Mouse (Mus musculus) splenic B cell, adult 2 months (primary cell): ENCODE results near the gene Man2a1.

ENCODE experiments used
- DNase-seq: peaks from one replicate; pipeline ENCODE4 v3.0.0-alpha.2; 2011; ENCODE audit warnings: low read depth, low spot score
- H3K27me3 ChIP-seq: 2 replicates; pipeline ENCODE4 v1.6.1; 2012; ENCODE audit warnings: mild to moderate bottlenecking, low read length, moderate library complexity, mixed read lengths; ENCODE audit not compliant: control insufficient read depth, poor library complexity, insufficient read depth, severe bottlenecking
- H3K36me3 ChIP-seq: 2 replicates; pipeline ENCODE4 v1.6.1; 2012; ENCODE audit warnings: mild to moderate bottlenecking, low read length, moderate library complexity, mixed read lengths; ENCODE audit not compliant: control insufficient read depth, poor library complexity, insufficient read depth, severe bottlenecking

Man2a1 gene

DNA sequence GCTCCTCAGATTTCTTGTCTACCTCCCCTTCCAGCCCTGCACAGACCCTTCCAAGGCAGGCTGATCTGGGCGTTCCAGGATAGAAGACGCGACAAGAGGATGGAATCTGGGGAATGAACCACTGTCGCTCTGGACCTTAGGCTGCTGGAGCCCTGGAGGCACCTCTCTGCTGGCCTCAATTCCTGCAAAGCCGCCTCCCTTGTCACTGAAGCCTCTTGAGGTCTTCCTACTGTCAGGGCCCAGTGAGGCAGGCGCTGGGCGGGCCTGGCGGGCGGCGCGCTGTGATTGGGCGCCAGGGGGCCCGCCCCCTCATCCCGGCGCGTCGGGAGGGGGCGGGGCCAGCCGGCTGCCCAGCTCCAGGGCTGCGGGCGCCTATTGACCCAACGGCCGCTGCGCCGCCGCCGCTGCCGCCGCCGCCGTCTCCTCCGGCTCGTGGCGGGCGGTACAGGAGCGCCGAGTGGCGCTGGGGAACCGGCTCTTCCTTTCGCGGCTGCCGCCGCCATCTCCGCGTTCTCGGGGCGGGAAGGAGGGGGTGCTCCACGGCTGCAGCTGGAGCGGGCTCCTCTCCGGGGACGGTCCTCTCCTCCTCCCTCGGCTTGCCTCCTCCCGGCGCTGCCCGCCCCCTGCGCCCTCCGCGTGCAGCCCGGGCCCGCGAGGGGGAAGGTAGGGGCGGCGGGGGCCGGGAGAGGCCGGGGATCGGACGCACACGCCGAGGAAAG lies at the start of gene Man2a1:
Gene Man2a1, plus strand, starts transcription at position 365 of the 719 bp plus-strand sequence.
- peak; percentile 88 for DNase-seq

DNA sequence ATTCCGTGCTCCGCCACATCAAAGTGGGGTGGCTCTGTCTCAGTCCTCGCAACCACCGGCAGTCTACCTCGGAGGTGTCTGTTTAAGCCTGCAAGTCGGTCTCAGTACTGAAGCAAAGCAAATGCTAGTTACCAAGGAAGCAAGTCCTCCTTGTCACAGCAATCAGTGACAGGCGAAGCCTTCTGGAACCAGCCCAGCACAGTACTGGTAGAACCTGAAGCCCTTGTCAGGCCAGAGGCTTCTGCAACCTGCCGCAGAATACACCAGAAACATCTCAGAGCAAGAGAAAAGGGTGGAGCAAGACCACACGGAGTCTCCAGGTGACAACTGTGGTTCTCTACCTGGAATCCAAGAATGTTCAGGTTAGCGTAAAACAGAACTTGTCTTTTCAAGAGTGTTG lies 47.2 kb upstream of the Man2a1 start:
- H3K36me3 ChIP-seq, result no peaks in the 10 kb centered on the region
- H3K27me3 ChIP-seq, result no peaks in the 10 kb centered on the region
- DNase-seq, result no peak

More for the DNA sequence above, at the start of gene Man2a1:
- Histone ChIP-seq H3K27me3 (no peaks in the 10 kb centered on the region), H3K36me3 (no peaks in the 10 kb centered on the region)

DNA sequence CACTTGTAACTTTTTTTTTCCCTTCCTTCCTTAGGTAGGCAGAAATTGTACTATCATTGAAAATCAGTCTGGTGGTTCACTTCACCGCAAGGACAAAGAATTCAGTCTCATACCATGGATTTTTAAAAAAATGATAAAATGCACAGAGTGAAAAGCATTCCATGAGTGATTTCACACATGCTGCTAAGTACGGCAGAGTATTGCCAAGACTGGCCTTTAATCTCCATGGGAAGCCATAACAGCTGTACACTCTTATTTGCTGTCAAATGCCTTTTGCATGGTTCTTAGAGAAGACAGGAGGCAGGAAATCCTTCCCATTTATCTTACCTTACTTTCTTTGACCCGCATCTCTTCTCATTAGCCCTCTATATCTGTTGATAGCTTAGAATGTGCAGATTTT lies 45.6 kb upstream of the Man2a1 start:
- DNase-seq, result no peak
- Histone ChIP-seq H3K27me3 (no peaks in the 10 kb centered on the region), H3K36me3 (no peaks in the 10 kb centered on the region)

DNA sequence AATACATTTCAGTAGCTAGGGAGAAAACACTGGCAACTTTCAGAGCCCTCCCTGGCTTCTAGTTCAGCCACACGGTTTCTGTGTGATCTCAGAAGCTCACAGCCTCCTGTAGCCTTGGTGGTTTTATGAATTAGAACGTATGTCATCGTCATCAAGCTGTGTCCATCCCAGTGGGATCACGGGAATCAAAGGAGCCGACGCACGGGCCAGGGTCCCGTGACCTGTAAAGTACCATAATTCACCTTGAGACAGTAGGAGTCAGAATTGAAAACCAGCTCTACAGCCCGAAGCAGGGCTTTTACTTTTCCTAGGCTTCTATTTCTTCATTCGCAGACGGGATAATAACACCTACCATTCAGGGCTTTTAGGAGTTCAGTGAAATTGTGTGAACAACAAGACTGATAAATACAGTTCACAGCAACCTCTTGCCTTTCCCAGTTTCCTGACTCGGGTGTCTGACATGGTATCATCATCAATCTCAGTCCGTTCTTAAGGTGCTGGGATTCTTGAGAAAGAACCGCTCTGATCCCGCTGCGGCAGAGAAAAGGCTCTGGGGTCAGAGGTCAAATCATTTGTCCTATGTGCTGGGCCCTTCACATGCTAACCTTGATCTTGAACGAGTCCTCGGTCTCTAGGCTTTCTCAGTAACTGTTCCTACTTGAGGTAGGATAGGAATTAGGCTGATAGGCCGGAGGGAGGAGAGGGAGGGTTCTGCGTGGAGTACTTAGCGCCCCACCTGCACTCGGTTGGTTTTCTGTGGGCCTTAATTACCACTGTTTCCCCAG lies 43.7 kb upstream of the Man2a1 start:
- DNase-seq, result no peak
- Histone ChIP-seq H3K27me3 (no peaks in the 10 kb centered on the region), H3K36me3 (no peaks in the 10 kb centered on the region)

DNA sequence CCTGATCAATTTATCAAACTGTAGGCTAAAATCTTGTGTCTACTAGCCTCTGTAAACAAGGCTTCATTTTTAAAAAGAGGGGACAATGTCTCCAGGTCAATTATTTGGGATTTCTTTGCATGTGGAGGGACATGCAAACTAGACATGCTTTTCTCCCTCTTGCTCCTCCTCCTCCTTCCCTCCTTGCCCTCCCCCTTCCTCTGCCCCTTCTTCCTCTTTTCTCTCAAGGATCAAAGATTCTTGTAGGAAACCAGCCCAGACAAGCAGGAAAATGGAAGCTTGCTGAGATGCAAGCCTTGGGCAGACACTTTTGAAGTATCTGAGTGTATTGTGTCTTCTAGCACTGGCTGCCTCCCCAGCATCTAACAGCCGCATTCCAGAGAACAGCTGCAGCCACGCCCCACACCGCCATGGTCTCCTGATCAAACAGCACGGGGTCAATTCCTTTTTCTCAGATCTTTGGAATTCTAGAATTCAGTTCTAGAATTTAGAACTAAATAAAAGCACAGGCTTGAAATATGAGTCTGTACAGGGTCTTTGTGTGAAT lies 41.5 kb upstream of the Man2a1 start:
- Histone ChIP-seq H3K27me3 (no peaks in the 10 kb centered on the region), H3K36me3 (no peaks in the 10 kb centered on the region)
- no peak for DNase-seq

DNA sequence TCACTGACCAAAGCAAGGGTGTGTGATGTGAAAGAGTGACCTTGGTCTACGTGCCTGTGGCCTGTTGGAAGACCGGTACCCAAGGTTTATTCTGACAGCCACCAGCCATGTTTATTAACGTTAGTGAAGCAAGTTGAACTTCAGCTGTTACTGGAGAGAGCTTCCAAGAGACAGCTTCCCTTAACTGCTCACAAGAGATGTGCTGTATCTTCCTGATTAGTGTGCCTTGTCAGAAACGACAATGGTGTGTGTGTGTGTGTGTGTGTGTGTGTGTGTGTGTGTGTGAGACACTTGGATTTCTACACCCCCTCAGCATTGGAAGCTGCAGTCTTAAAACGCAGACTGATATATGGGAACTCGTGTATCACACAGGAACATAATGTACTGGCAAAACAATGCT lies 34.1 kb upstream of the Man2a1 start:
- H3K27me3 ChIP-seq, result no peaks in the 10 kb centered on the region
- no peak for DNase-seq
- no peaks in the 10 kb centered on the region for H3K36me3 ChIP-seq

DNA sequence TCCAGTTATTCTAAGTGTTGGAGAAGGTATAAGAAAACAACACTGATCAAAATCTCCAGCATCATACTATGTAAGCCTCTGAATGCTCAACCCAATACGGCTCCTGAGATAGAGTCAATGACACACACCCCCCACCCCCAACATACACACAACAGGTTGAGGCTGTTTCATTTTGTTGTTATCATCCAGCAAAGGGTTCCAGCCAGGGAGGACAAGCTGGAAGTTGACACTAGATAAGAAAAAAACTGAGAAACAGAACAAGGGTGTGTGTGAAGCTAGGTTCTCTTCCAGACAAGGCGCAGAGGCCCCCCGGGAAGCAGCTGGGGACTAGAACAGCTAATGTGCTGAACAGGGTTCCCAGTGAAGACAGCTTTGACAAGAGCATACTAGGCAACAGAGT lies 33.0 kb upstream of the Man2a1 start:
- no peaks in the 10 kb centered on the region for H3K27me3 ChIP-seq
- no peak for DNase-seq
- no peaks in the 10 kb centered on the region for H3K36me3 ChIP-seq

DNA sequence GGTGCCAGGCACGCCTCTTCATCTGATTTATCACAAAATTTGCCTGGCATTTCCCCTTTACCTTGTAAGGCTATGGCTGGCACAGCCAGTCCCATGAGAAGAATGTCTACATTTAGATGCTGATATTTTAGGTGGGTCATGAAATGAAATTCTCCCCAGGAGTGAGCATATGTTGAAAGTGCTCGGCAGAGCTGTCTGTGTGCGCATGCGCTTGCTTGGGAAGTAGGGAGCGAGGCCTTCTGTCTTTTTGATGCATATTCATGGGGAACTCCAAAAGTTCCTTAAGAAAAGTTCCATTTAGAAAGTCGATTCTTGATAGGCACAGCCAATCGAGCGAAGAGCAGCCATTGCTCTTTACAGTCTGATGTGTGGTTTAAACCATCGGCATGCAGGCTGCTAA lies 26.6 kb upstream of the Man2a1 start:
- H3K36me3 ChIP-seq, result no peaks in the 10 kb centered on the region
- no peak for DNase-seq
- no peaks in the 10 kb centered on the region for H3K27me3 ChIP-seq

DNA sequence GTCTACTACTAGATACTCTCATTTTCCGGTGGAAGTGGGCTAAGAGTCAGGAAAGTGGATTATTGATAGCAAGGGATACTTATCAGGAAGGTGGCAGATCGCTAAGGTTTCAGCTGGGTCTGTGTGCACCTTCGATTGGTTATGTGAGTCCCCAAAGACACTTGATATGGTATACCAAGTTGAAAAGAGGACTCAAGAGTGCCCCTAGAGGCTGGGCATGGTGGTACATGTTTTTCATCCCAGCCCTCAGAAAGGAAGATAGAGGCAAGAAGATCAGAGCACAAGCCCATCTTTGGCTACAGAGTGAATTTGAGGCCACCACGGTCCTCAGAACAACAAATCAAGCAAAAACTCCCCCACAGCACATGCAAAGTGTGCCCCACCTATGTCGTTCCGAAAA lies 25.3 kb upstream of the Man2a1 start:
- Histone ChIP-seq H3K36me3 (no peaks in the 10 kb centered on the region), H3K27me3 (no peaks in the 10 kb centered on the region)
- peak; percentile 65 for DNase-seq

DNA sequence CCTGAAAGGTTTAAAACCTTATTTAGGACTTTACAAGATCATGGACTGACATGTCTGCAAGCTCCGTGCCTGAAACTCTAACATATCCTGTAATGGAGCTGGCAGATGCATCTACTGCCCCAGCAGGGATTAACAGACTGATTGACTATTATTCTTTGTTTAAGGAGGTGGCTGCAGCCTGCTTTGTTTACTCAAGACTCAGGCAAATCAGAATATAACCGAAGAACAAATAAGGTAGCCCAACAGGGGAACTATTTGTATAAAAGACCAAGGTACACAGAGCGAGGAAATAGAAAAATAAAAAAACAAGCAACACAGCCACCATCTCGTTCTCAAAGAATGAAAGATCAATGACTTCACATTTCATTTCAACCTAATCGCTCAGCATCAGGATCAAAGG lies 23.1 kb upstream of the Man2a1 start:
- no peaks in the 10 kb centered on the region for H3K36me3 ChIP-seq

DNA sequence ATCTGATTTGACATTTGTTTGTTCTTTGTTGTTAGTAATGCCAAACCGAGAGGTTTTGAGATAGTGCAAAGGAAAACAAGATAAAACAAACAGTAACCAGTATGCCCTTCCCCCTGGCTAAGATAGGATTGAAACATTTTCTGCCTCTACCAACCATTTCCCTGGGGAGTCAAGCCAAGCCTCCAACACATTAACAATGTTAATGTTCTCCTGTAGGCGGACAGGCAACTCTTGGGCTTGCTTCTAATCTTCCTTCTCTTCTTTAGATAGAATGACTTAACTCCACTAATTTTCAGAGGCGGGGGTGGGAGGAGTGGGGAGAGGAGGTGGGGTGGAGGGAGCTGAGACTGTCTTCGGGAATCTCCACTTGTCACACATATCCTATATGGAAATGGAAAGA lies 22.2 kb upstream of the Man2a1 start:
- DNase-seq, result no peak
- no peaks in the 10 kb centered on the region for H3K36me3 ChIP-seq
- H3K27me3 ChIP-seq, result no peaks in the 10 kb centered on the region

More for the DNA sequence above, 23.1 kb upstream of the Man2a1 start:
- no peaks in the 10 kb centered on the region for H3K27me3 ChIP-seq
- DNase-seq, result no peak

DNA sequence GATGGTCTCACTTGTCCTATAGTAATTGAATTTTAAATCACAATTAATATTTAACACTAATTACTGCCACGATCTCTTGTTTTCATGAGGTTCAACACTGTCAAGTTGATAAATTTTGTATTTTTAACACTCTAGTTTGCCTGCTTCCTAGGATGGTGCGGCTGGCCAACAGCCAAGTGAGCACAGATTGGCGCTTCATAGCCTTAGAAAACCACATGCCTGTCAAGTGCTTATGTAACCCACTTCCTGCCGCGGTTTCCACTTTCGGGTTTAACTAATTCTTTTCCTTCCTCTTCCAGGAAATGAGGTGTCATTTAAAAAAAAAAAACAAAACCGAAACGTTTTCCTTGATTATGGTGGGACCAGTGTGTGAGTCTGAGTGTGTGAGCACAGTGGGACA lies 20.8 kb upstream of the Man2a1 start:
- no peaks in the 10 kb centered on the region for H3K36me3 ChIP-seq
- no peaks in the 10 kb centered on the region for H3K27me3 ChIP-seq
- DNase-seq, result peak; percentile 86

DNA sequence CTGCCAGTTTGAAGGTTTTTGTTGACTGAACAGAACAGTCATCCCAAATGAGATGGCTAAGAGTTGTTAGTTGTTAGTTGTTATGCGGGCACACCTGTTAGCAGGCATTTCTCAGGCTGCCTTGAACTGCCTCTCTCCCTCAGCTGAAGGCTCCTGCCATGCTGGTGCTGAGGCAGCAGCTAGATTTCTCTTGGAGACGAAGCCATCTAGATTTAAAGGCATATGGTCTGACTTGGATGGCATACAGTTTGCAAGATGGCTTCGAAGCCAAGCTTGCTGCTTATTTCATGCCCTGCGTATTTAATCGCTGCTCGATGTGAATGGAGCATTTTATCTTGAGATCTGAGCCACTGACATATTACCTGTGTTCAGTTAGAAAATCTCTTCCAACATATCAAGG lies 19.4 kb upstream of the Man2a1 start:
- H3K36me3 ChIP-seq, result no peaks in the 10 kb centered on the region
- DNase-seq, result no peak
- no peaks in the 10 kb centered on the region for H3K27me3 ChIP-seq

DNA sequence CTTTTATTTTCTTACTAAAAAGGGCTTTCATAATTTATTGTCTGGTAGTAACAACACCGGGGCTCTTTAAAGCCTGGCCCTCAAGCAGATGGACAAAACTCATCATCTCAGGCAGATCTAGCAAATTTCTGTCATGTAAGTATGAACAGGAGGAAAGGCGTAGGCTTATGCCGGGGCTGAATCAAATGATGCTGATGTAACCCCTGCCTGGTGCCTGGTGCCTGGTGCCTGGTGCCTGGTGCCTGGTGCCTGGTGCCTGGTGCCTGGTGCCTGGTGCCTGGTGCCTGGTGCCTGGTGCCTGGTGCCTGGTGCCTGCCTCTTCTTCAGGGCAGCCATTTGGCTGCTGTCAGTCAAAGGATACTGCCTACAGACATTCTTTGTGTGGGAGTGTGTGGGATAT lies 18.6 kb upstream of the Man2a1 start:
- DNase-seq, result no peak
- no peaks in the 10 kb centered on the region for H3K27me3 ChIP-seq
- no peaks in the 10 kb centered on the region for H3K36me3 ChIP-seq

DNA sequence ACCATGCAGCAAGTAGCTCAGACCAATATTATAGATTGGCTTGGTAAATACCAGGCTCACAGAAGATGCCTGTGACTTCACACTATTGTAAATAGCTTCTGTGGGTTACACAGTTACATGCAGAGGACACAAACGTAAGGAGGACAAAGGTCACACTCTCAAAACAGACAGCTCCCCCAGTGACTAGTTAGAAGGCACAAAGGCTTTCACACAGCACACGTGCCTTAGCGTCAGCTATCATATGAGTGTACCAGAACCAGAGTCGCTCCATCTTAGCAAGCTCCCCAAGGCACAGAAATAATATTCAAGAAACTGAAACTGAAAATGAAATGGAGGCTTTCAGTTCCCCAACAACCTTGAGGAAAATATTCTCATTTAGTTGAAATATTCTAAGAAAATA lies 10.1 kb upstream of the Man2a1 start:
- DNase-seq, result peak; percentile 67
- H3K36me3 ChIP-seq, result no peaks in the 10 kb centered on the region
- no peaks in the 10 kb centered on the region; the same call in 1 of the 2 replicates for H3K27me3 ChIP-seq
